19 mouse cellular contexts compared by ENCODE assay signal in genomic region chr10:32790541-32790940, GRCm38 (mm10).
DNase-seq lines count a peak whose midpoint lies in the region.
"Had no signal": no experiment of that assay in that cellular context is flagged by ENCODE, and none has a peak within 500 bp of the region (broad histone marks: within the 10 kb centered on the region; RNA-seq: fewer than 3 reads in every experiment).

No protein-coding gene starts in this region.

- intact Hi-C loops in left cerebral cortex, postnatal 36 days (cut with DNase I), result no loop called here
- intact Hi-C loops in left cerebral cortex, postnatal 4 days (cut with DNase I), result no loop called here

- peak; percentile 10 to 30 for DNase-seq in frontal cortex, postnatal 36 days (ENCODE audit: low spot score in 2 of 2)
- no peak for DNase-seq in frontal cortex, postnatal 25 days (ENCODE audit: low spot score in 2 of 2)
- peak; percentile 9 to 20 for DNase-seq in left cerebral cortex, postnatal 36 days (ENCODE audit: low spot score in 2 of 2)
- DNase-seq in left cerebral cortex, postnatal 4 days, result no peak
- DNase-seq in layer of hippocampus, adult 9-11 months, result peak; percentile 50
- peak; percentile 10 for DNase-seq in telencephalon, adult 2 months (ENCODE audit: low read depth, low spot score)
- DNase-seq in thymus, adult 18-20 months, result no peak
- DNase-seq: adrenal gland, postnatal 36 days; cerebellum, adult 2 months; cerebellum, postnatal 36 days; gastrocnemius, postnatal 25 days; heart, adult 11 months; heart, postnatal 36 days; kidney, adult 8-10 months; kidney, postnatal 4 days; lung, embryonic 14.5 days; lung, postnatal 14 days; midbrain, embryonic 14.5 days; thymus, postnatal 14 days had no signal

Comparison
In these comparisons a context has a peak if more than half of its experiments do, and no peak if none do; other contexts are left out.
1. DNase-seq: peak in frontal cortex, postnatal 36 days (2 of 2), left cerebral cortex, postnatal 36 days (2 of 2), layer of hippocampus, adult 9-11 months (single experiment) and telencephalon, adult 2 months (single experiment); none in frontal cortex, postnatal 25 days (0 of 2), left cerebral cortex, postnatal 4 days (single experiment) and thymus, adult 18-20 months (0 of 2).